Mouse (Mus musculus) olfactory bulb, adult 2 months (tissue): Measurements from ENCODE around the gene Dnajb8.

Experiments
- CTCF ChIP-seq: fragments of 200-500 bp; IDR thresholded peaks from 2 replicates; pipeline ENCODE4 v1.5.1; 2012; ENCODE audit warnings: low read depth, mild to moderate bottlenecking, low read length, moderate library complexity; ENCODE audit not compliant: insufficient read depth
- POLR2A ChIP-seq: fragments of 200-500 bp; IDR thresholded peaks from 2 replicates; pipeline ENCODE4 v1.6.1; 2012; ENCODE audit warnings: mild to moderate bottlenecking, low read depth, low read length, moderate library complexity; ENCODE audit not compliant: insufficient read depth

DNA sequence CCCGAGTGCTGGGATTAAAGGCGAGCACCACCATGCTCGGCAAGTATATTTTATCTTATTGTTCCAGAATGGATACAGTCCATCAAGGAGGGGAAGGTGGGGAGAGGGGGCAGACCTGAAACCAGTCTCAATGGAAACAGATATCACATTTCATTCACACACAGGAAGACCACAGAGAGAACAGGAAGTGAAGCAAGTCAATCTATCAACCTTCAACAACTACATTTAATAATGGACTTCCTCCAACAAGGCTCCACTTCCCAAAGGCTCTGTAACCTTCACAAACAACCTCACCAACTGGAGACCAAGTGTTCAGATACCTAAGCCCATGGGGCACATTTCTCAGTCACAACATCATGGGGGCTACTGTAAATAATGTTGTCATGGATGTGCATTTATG, 47.9 kb upstream of the Dnajb8 start:
- TF ChIP-seq POLR2A (no peak), CTCF (no peak)
